Mouse (Mus musculus) midbrain, embryonic 13.5 days (tissue): ENCODE results near the gene Ticrr. TPM values are rescaled to one million over a fixed set of nuclear protein-coding genes. Genes with fewer than 3 reads are reported as not detected.

Experiments
- ATAC-seq: fragments of 200-750 bp; cut with Nextera tagmentation; 2 replicates; pipeline ENCODE4 v1.8.0; 2017; ENCODE audit warnings: mild to moderate bottlenecking, moderate TSS enrichment, moderate library complexity
- H3K27ac ChIP-seq: fragments of 300-500 bp; sonication (generic); 2 replicates; pipeline ENCODE4 v1.5.1; 2015; ENCODE audit warnings: inconsistent platforms, mild to moderate bottlenecking, moderate library complexity
- H3K27me3 ChIP-seq: fragments of 300-500 bp; sonication (generic); 2 replicates; pipeline ENCODE4 v1.6.1; 2015; ENCODE audit warnings: mild to moderate bottlenecking, inconsistent platforms
- H3K36me3 ChIP-seq: fragments of 300-500 bp; sonication (generic); 2 replicates; pipeline ENCODE4 v1.6.1; 2015; ENCODE audit warnings: mild to moderate bottlenecking, inconsistent platforms
- H3K4me1 ChIP-seq: fragments of 300-500 bp; sonication (generic); replicated peaks from 2 replicates; pipeline ENCODE4 v1.6.1; 2015; ENCODE audit warnings: inconsistent platforms
- H3K4me2 ChIP-seq: fragments of 300-500 bp; sonication (generic); replicated peaks from 2 replicates; pipeline ENCODE4 v1.6.1; 2015; ENCODE audit warnings: moderate library complexity, mild to moderate bottlenecking, inconsistent platforms
- H3K4me3 ChIP-seq: fragments of 300-500 bp; sonication (generic); replicated peaks from 2 replicates; pipeline ENCODE4 v1.5.1; 2015; ENCODE audit warnings: mild to moderate bottlenecking, inconsistent platforms
- H3K9ac ChIP-seq: fragments of 300-500 bp; sonication (generic); replicated peaks from 2 replicates; pipeline ENCODE4 v1.6.1; 2015; ENCODE audit warnings: mild to moderate bottlenecking, inconsistent platforms
- H3K9me3 ChIP-seq: fragments of 300-500 bp; sonication (generic); 2 replicates; pipeline ENCODE4 v1.6.1; 2016; ENCODE audit warnings: mild to moderate bottlenecking, inconsistent platforms
- WGBS: fragments of 180-500 bp; shearing (Covaris S2); methylation state at CpG from one replicate; pipeline ENCODE4 v1.1.7; 2015; 5-methylcytosine and 5-hydroxymethylcytosine counted together
- polyA plus RNA-seq: library from polyadenylated mRNA; unstranded; fragments of >200 nt; fragmentation: Nextera tagmentation; extraction: Ambion mirVana; gene quantifications from 2 replicates; pipeline ENCODE4 v1.2.1, GENCODE M21; 2015

The Ticrr gene
- polyA plus RNA-seq, 1 experiment from 2014 or later, result 4.9 TPM

DNA sequence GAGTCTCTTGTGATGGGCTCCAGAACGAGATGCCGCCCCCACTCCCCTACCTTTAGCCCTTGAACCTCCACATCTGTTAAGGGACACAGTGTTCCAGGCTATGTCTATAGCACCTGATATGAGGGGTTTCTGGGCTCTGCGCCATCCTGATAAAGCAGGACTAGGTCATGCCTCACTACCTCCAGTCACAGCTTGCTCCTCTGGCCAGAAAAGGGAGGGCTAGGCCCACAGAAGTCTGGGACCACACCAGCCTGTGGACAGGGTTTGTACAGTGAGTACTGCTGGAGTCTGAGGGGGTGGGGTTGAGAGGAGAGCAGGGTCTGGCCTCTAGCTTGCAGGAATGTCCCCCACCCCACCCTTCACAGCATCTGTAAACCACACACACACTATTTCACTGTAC, 12.8 kb upstream of the Ticrr start:
- Histone ChIP-seq H3K4me2 (no peak overlapping the region), H3K4me3 (no peak overlapping the region), H3K36me3 (no peaks in the 10 kb centered on the region), H3K9me3 (no peaks in the 10 kb centered on the region), H3K27me3 (no peaks in the 10 kb centered on the region), H3K4me1 (no peaks in the 10 kb centered on the region), H3K27ac (no peak overlapping the region), H3K9ac (no peak overlapping the region)
- WGBS, result 82% methylated on average over 3 of the region's 3 CpGs
- no peak for ATAC-seq

DNA sequence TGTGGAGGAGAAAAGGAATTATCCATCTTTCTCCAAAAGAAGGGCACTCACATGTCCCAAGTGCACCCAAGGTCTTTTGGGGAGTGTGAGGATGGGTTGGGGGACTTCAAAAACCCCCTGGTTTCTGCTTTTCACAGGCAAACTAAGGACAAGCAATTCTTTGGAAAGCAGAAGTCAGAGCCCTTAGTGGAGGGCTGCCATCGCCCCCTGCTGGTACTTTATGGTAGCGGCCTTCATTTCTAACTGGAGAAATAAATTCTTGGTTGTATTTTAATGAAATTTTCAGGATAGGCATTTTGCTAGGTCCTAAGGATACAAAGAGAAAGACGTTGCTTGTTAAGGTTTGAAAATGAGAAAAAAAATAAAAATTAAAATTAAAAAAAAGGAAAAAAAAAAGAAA, 11.0 kb upstream of the Ticrr start:
- H3K4me1 ChIP-seq, result no peaks in the 10 kb centered on the region
- 14% methylated on average over 3 of the region's 3 CpGs for WGBS
- H3K4me2 ChIP-seq, result no peak overlapping the region
- H3K9me3 ChIP-seq, result no peaks in the 10 kb centered on the region
- no peak for ATAC-seq
- H3K4me3 ChIP-seq, result no peak overlapping the region
- H3K27ac ChIP-seq, result no peak overlapping the region
- H3K9ac ChIP-seq, result no peak overlapping the region
- H3K27me3 ChIP-seq, result no peaks in the 10 kb centered on the region
- no peaks in the 10 kb centered on the region for H3K36me3 ChIP-seq

DNA sequence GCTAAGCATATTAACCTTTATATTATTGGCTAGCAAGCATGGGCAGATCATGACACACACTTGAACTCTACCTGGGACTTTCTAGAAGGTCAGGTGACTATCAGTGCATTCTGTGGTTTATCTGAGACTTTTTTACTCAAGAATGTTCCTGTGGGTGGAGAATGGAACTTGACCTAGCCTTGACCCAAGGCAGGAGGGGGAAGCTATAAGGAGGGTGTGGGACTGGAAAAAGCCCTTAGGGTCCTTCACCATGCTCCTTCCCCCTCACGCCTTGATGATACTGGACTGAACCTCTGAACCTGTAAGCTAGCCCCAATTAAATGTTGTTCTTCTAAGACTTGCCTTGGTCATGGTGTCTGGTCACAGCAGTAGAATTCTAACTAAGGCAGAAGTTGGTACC, 5.8 kb upstream of the Ticrr start:
- ATAC-seq, result no peak
- 91% methylated on average over 1 of the region's 1 CpGs for WGBS

DNA sequence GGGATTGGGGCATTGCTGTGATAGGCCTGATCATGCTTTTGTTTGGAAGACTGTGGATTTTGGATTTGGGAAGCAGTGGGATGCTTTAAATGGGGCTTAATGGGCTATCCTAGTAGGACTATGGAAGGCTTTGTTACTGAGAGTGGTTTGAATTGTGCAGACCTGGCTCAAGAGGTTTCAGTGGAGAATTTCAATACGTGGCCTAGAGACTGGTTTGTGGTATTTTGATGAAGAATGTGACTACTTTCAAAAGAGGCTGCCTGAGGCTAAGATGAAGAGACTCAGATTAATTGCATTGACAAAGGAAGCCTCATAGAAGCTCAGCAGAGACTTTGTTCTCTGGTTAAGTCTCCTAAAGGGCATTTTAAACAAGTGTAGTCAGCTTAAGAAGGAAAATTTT, 5.4 kb upstream of the Ticrr start:
- Histone ChIP-seq H3K4me1 (peaks cover 5% of the 10 kb centered on the region), H3K36me3 (no peaks in the 10 kb centered on the region), H3K4me2 (no peak overlapping the region), H3K27me3 (no peaks in the 10 kb centered on the region; the same call in 1 of the 2 replicates), H3K27ac (no peak overlapping the region), H3K9me3 (no peaks in the 10 kb centered on the region), H3K9ac (no peak overlapping the region), H3K4me3 (no peak overlapping the region)
- ATAC-seq, result no peak
- WGBS, result 11% methylated on average over 1 of the region's 1 CpGs

More for the DNA sequence above, 5.8 kb upstream of the Ticrr start:
- H3K9me3 ChIP-seq, result no peaks in the 10 kb centered on the region
- H3K27ac ChIP-seq, result no peak overlapping the region
- H3K4me2 ChIP-seq, result no peak overlapping the region
- H3K9ac ChIP-seq, result no peak overlapping the region
- H3K4me1 ChIP-seq, result peaks cover 1% of the 10 kb centered on the region
- no peak overlapping the region for H3K4me3 ChIP-seq
- H3K27me3 ChIP-seq, result no peaks in the 10 kb centered on the region; the same call in 1 of the 2 replicates
- H3K36me3 ChIP-seq, result no peaks in the 10 kb centered on the region

DNA sequence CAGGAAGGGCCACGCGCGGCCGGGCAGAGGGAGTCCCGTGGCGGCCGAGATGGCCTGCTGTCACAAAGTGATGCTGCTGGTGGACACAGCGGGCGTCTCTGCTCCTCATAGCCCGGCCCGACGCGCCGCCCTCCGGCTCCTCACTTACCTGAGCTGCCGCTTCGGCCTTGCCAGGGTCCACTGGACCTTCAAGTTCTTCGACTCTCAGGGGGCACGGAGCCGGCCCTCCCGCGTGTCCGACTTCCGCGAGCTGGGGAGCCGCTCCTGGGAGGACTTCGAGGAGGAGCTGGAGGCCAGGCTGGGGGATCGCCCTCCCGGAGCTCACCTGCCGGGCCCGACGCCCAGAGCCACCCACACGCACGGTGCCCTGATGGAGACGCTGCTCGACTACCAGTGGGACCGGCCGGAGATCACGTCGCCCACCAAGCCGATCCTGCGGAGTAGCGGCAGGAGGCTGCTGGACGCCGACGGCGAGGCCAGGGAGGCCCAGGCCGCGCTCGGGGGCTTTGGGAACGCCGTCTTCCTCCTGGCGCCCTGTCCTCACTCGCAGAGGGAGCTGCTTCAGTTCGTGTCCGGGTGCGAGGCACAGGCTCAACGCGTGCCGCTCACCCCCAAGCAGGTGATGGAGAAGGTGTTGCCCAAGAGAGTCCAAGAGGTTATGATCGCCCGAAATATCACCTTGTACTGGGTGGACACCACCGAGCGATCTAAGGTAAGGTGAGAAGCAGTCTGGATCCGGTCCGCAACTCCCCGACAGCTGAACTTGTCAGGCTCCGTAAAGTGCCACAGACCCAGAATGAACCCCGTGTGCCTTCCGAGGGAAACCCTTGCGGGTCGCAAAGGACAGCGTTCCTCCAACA, 525 bp downstream of the Ticrr start:
- peak overlapping the region; percentile 100 for H3K4me2 ChIP-seq
- H3K4me3 ChIP-seq, result peak overlapping the region; percentile 93
- no peak overlapping the region for H3K27ac ChIP-seq
- under 1% methylated on average over 73 of the region's 73 CpGs for WGBS
- H3K27me3 ChIP-seq, result no peaks in the 10 kb centered on the region; the same call in 1 of the 2 replicates
- no peaks in the 10 kb centered on the region for H3K9me3 ChIP-seq
- peaks cover 36% of the 10 kb centered on the region for H3K4me1 ChIP-seq
- no peaks in the 10 kb centered on the region for H3K36me3 ChIP-seq
- H3K9ac ChIP-seq, result peak overlapping the region; percentile 75
- ATAC-seq, result peak; percentile 35

DNA sequence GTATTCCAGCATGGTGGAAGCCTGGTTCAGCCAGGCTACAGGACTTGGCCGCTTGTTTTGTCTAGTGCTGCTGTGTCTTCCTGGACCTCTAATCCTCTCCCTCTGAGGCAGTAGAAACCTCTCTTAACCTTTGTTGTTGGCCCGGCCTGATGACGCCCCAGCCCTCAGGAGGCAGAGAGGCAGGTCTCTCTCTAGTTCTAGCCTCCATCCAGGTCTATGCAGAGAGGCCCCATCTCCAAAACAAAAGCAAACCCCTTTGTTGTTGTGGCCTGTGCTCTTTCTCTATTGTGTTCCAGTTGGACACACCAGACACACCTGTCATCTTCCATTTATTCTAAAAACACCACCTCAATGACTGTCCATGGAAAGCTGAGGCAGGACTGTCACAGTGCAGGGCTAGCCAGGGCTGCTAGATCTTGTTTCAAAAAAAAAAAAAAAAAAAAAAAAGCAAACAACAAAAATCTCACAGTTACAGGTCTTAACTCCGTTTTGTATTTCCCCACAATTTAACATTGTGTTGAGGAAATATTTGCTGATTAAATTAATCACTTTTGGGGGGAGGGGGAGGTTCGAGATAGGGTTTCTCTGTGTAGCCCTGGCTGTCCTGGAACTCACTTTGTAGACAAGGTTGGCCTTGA, 1.4 kb downstream of the Ticrr start:
- Histone ChIP-seq H3K27me3 (no peaks in the 10 kb centered on the region; the same call in 1 of the 2 replicates), H3K4me1 (peaks cover 36% of the 10 kb centered on the region), H3K27ac (no peak overlapping the region), H3K4me3 (peak overlapping the region; percentile 93), H3K9ac (peak overlapping the region; percentile 75), H3K4me2 (peak overlapping the region; percentile 100), H3K36me3 (no peaks in the 10 kb centered on the region), H3K9me3 (no peaks in the 10 kb centered on the region)
- 15% methylated on average over 5 of the region's 5 CpGs for WGBS
- no peak for ATAC-seq

DNA sequence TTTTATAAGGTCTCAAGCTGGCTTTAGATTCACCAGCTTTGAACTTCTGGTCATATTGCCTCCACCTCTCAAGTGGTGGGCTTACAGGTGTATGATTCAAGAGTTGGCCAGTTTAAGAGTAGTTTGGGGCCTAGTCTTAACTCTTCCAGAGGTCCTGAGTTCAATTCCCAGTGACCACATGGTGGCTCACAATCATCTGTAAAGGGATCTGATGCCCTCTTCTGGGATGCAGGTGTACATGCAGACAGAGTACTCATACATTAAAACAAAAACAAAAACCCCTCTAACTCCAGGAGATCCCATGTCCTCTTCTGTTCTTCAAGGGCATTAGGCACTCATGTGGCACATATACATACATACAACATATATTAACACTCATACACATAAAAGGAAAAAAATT, 6.7 kb downstream of the Ticrr start:
- Histone ChIP-seq H3K4me3 (no peak overlapping the region), H3K36me3 (peaks cover 24% of the 10 kb centered on the region), H3K27me3 (no peaks in the 10 kb centered on the region), H3K9me3 (no peaks in the 10 kb centered on the region), H3K27ac (no peak overlapping the region), H3K4me2 (no peak overlapping the region), H3K9ac (no peak overlapping the region), H3K4me1 (peaks cover 18% of the 10 kb centered on the region)
- ATAC-seq, result no peak

DNA sequence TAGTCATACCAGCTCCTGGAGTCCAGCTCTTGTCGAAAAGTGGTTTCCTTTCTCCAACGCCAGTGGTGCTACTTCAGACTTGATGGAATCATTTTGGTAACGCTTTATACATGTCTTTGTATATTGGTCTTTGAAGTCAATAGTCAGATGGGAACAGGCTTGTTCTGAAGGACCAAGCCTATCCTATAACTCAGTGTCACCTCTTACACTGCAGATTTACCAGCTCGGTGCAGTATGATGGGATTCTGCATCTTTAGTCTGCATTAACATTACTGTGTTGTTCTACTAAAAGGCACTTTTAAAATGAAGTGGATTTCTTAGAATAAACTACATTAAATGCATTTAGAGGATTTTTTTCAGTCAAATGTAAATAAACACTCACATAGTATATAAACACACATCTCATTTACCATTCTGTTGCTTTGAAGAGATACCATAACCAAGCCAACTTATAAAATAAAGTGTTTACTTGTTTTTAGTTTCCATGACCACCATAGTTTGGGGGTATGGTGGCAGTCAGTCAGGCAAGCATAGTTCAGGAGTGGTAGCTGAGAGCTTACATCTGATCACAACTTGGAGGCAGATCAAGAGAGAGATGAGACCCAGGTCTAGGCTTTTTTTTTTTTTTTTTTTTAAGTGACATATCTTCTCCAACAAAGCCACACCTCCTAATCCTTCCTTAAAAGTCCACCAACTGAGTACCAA, 11.1 kb downstream of the Ticrr start:
- no peaks in the 10 kb centered on the region for H3K4me1 ChIP-seq
- H3K36me3 ChIP-seq, result peaks cover 37% of the 10 kb centered on the region
- 96% methylated on average over 4 of the region's 4 CpGs for WGBS

DNA sequence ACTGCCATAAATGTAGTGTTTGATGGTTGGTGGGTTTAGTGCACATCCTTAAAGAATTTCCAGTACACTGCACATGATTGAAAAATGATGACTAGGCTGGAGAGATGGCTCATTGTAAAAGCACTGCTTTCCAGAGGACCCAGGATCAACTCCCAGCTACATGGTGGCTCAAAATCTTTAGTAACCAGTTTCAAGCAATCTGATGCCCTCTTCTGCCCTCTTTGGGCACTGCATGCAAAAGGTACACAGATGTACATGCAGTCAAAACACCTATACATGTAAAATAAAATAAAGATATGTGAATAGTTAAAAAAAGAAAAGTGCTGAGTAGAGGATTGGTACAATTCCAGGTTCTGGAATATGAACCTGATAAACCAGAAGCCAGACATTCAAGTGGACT, 19.2 kb downstream of the Ticrr start:
- Histone ChIP-seq H3K27me3 (no peaks in the 10 kb centered on the region), H3K36me3 (peaks cover 44% of the 10 kb centered on the region), H3K4me1 (no peaks in the 10 kb centered on the region), H3K4me2 (no peak overlapping the region), H3K4me3 (no peak overlapping the region), H3K27ac (no peak overlapping the region), H3K9ac (no peak overlapping the region), H3K9me3 (no peaks in the 10 kb centered on the region)
- no peak for ATAC-seq

More for the DNA sequence above, 11.1 kb downstream of the Ticrr start:
- Histone ChIP-seq H3K4me3 (no peak overlapping the region), H3K9ac (no peak overlapping the region), H3K4me2 (no peak overlapping the region), H3K27me3 (no peaks in the 10 kb centered on the region), H3K27ac (no peak overlapping the region), H3K9me3 (no peaks in the 10 kb centered on the region)
- no peak for ATAC-seq

DNA sequence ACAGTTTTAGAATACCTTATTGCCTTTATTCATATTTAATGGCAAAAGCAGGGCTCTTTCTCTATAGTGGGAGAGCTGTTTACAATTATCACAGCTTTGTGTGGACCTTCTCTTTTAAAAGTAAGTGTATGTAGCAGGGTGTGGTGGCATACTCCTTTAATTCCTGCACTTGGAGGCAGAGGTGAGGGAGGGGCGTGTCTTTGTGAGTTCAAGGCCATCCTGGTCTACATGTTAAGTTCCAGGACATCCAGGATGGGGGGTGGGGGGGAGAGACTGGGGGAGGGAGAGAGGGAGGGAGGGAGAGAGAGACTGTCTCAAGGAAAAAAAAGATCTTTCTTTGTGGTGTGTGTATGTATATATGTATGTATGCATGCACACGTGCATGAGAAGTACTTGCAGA, 20.2 kb downstream of the Ticrr start:
- H3K9ac ChIP-seq, result no peak overlapping the region
- H3K27me3 ChIP-seq, result no peaks in the 10 kb centered on the region
- peaks cover 46% of the 10 kb centered on the region for H3K36me3 ChIP-seq
- no peaks in the 10 kb centered on the region for H3K4me1 ChIP-seq
- no peaks in the 10 kb centered on the region for H3K9me3 ChIP-seq
- ATAC-seq, result no peak
- WGBS, result 93% methylated on average over 2 of the region's 2 CpGs
- H3K4me2 ChIP-seq, result no peak overlapping the region
- H3K4me3 ChIP-seq, result no peak overlapping the region
- H3K27ac ChIP-seq, result no peak overlapping the region

DNA sequence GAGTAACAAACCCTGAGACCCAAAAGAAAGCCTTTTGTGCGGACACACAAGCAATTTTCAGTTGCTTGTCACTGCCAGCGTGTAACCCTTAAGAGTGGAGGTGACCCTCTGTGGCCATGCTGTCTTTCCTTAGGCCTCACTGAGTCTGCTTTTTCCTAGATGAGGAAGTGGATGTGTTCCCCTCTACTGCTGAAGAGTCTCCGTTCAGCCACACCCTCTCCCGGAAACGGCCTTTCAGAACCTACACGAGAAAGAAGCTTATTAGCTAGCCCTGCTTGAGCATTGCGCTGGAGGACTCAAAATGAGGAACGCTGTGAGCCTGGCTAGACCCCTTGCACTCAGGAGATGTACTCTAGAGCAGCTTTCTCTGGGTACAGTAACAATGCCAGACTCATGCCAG, 36.5 kb downstream of the Ticrr start:
- Histone ChIP-seq H3K4me3 (no peak overlapping the region), H3K27ac (no peak overlapping the region), H3K9ac (no peak overlapping the region), H3K9me3 (no peaks in the 10 kb centered on the region), H3K27me3 (no peaks in the 10 kb centered on the region), H3K4me2 (no peak overlapping the region), H3K4me1 (no peaks in the 10 kb centered on the region), H3K36me3 (peaks cover 81% of the 10 kb centered on the region)
- ATAC-seq, result no peak
- 87% methylated on average over 8 of the region's 8 CpGs for WGBS

DNA sequence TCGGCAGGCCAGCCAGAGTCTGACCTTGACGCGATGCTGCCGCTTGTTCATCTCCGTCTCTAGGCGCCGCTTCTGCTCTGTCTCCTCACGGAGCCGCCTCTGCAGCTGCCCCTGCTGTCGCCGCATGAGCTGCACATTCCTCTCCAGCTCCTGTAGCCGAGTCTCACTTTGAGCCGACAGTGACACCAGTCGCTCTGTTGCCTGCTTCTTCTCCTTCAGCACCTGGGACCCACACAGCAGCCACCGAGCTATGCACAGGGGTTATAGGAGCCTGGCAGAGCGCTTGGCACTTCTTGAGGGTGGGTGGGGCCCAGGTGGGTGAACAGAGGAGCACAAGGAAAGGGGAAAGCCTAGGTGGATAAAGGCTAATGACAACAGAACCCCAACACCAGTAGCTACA, 42.8 kb downstream of the Ticrr start:
- H3K27ac ChIP-seq, result no peak overlapping the region
- H3K27me3 ChIP-seq, result no peaks in the 10 kb centered on the region
- no peak for ATAC-seq
- no peaks in the 10 kb centered on the region for H3K4me1 ChIP-seq
- no peak overlapping the region for H3K4me3 ChIP-seq
- peaks cover 65% of the 10 kb centered on the region for H3K36me3 ChIP-seq
- no peak overlapping the region for H3K4me2 ChIP-seq
- H3K9me3 ChIP-seq, result no peaks in the 10 kb centered on the region
- H3K9ac ChIP-seq, result no peak overlapping the region
- 82% methylated on average over 16 of the region's 16 CpGs for WGBS
